Mouse (Mus musculus) ES-E14 (cell line): Measurements from ENCODE around the gene Nfe2.

Experiments used
- MAFK ChIP-seq: IDR thresholded peaks from 2 replicates; pipeline ENCODE4 v1.6.1; 2014; ENCODE audit warnings: mild to moderate bottlenecking, low read depth, low read length, inconsistent platforms; ENCODE audit not compliant: insufficient read depth
- ZC3H11A ChIP-seq: IDR thresholded peaks from 2 replicates; pipeline ENCODE4 v1.6.1; 2012; ENCODE audit warnings: low read depth, mild to moderate bottlenecking, inconsistent platforms, low read length, borderline replicate concordance

DNA sequence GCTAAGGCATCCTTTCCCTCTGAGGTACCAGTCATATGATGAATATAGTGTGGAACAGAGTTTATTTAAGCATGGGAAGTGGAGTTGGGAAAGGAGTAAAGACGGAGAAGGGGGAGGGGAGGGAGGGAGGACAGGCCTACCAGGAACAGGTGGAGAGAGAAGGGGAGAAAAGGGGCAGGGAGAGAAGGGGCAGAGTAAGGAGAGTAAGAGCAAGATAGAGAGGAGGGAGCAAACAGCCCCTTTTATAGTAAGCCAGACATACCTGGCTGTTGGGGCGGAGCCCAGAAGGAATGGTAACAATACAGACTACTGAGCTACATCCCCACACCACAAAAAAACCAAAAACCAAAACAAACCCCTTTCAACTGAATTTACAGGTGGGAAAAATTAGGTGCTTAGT, 42.2 kb downstream of the Nfe2 start:
- no peak for TF ChIP-seq MAFK
- no peak for TF ChIP-seq ZC3H11A
